Mouse (Mus musculus): Measurements from ENCODE around the gene Tsr2. TPM values are rescaled to one million over a fixed set of nuclear protein-coding genes. Genes with fewer than 3 reads are reported as not detected.
A peak's percentile ranks its signal among the peaks of the same experiment; 100 is the strongest.

Gene Tsr2
- 10 to 100 TPM; 51.7 to 61.3 TPM for total RNA-seq (2021)

- intact Hi-C loops (cut with DNase I) = no loop called here
- peak; percentile 75 to 77 for DNase-seq (ENCODE audit: extremely low spot score in 1 of 2, low spot score in 2 of 2)
Measured at GRCm38 (mm10) chrX:151096171-151097058, at the start of gene Tsr2. TSS of gene Tsr2 (minus strand) at chrX:151096543.

- no peak for DNase-seq (ENCODE audit: extremely low spot score in 1 of 2, low spot score in 2 of 2)
- intact Hi-C loops (cut with DNase I) = no loop called here
Measured at GRCm38 (mm10) chrX:151132785-151133184, 36.4 kb upstream of the Tsr2 start.

GRCm38 (mm10) chrX:151130493-151130892 lies 34.1 kb upstream of the Tsr2 start:
- intact Hi-C loops (cut with DNase I) = no loop called here
- DNase-seq (ENCODE audit: extremely low spot score in 1 of 2, low spot score in 2 of 2) = no peak

GRCm38 (mm10) chrX:151123933-151124332 lies 27.6 kb upstream of the Tsr2 start:
- no peak for DNase-seq (ENCODE audit: extremely low spot score in 1 of 2, low spot score in 2 of 2)

GRCm38 (mm10) chrX:151117432-151117831 lies 21.1 kb upstream of the Tsr2 start:
- no peak for DNase-seq (ENCODE audit: extremely low spot score in 1 of 2, low spot score in 2 of 2)
- intact Hi-C loops (cut with DNase I) = loop anchor here (5.0 kb wide), 1 partner anchor 160 kb away; no protein-coding TSS in a partner anchor

More at GRCm38 (mm10) chrX:151123933-151124332, 27.6 kb upstream of the Tsr2 start:
- intact Hi-C loops (cut with DNase I) = no loop called here

- intact Hi-C loops (cut with DNase I) = loop anchor here (5.0 kb wide), 1 partner anchor 159 kb away; no protein-coding TSS in a partner anchor
- peak in 1 of 2 experiments; percentile 25 for DNase-seq (ENCODE audit: extremely low spot score in 1 of 2, low spot score in 2 of 2)
Measured at GRCm38 (mm10) chrX:151116795-151117194, 20.5 kb upstream of the Tsr2 start.

GRCm38 (mm10) chrX:151107301-151108067 lies 11.1 kb upstream of the Tsr2 start:
- DNase-seq (ENCODE audit: extremely low spot score in 1 of 2, low spot score in 2 of 2) = no peak
- intact Hi-C loops (cut with DNase I) = no loop called here

GRCm38 (mm10) chrX:151087418-151087817 lies 8.9 kb downstream of the Tsr2 start:
- no peak for DNase-seq (ENCODE audit: extremely low spot score in 1 of 2, low spot score in 2 of 2)
- intact Hi-C loops (cut with DNase I) = no loop called here

GRCm38 (mm10) chrX:151085599-151085998 lies 10.7 kb downstream of the Tsr2 start:
- no peak for DNase-seq (ENCODE audit: extremely low spot score in 1 of 2, low spot score in 2 of 2)
- intact Hi-C loops (cut with DNase I) = no loop called here

- DNase-seq (ENCODE audit: extremely low spot score in 1 of 2, low spot score in 2 of 2) = no peak
- intact Hi-C loops (cut with DNase I) = no loop called here
Measured at GRCm38 (mm10) chrX:151076941-151077485, 19.3 kb downstream of the Tsr2 start.

- no peak for DNase-seq (ENCODE audit: extremely low spot score in 1 of 2, low spot score in 2 of 2)
- intact Hi-C loops (cut with DNase I) = no loop called here
Measured at GRCm38 (mm10) chrX:151076007-151076406, 20.3 kb downstream of the Tsr2 start.

- intact Hi-C loops (cut with DNase I) = no loop called here
- no peak for DNase-seq (ENCODE audit: extremely low spot score in 1 of 2, low spot score in 2 of 2)
Measured at GRCm38 (mm10) chrX:151067876-151068275, 28.5 kb downstream of the Tsr2 start.

GRCm38 (mm10) chrX:151066071-151066666 lies 30.2 kb downstream of the Tsr2 start:
- intact Hi-C loops (cut with DNase I) = no loop called here
- no peak for DNase-seq (ENCODE audit: extremely low spot score in 1 of 2, low spot score in 2 of 2)

- no peak for DNase-seq (ENCODE audit: extremely low spot score in 1 of 2, low spot score in 2 of 2)
- intact Hi-C loops (cut with DNase I) = no loop called here
Measured at GRCm38 (mm10) chrX:151061615-151062299, 34.6 kb downstream of the Tsr2 start.

GRCm38 (mm10) chrX:151059346-151059745 lies 37.0 kb downstream of the Tsr2 start:
- DNase-seq (ENCODE audit: extremely low spot score in 1 of 2, low spot score in 2 of 2) = no peak
- intact Hi-C loops (cut with DNase I) = no loop called here

GRCm38 (mm10) chrX:151055559-151055958 lies 40.8 kb downstream of the Tsr2 start:
- intact Hi-C loops (cut with DNase I) = no loop called here
- peak in 1 of 2 experiments; percentile 66 for DNase-seq (ENCODE audit: extremely low spot score in 1 of 2, low spot score in 2 of 2)

GRCm38 (mm10) chrX:151054489-151054888 lies 41.9 kb downstream of the Tsr2 start:
- DNase-seq (ENCODE audit: extremely low spot score in 1 of 2, low spot score in 2 of 2) = peak in 1 of 2 experiments; percentile 32
- intact Hi-C loops (cut with DNase I) = no loop called here

- DNase-seq (ENCODE audit: extremely low spot score in 1 of 2, low spot score in 2 of 2) = peak in 1 of 2 experiments; percentile 43
- intact Hi-C loops (cut with DNase I) = no loop called here
Measured at GRCm38 (mm10) chrX:151050337-151050736, 46.0 kb downstream of the Tsr2 start.
